In the genomic region with DNA sequence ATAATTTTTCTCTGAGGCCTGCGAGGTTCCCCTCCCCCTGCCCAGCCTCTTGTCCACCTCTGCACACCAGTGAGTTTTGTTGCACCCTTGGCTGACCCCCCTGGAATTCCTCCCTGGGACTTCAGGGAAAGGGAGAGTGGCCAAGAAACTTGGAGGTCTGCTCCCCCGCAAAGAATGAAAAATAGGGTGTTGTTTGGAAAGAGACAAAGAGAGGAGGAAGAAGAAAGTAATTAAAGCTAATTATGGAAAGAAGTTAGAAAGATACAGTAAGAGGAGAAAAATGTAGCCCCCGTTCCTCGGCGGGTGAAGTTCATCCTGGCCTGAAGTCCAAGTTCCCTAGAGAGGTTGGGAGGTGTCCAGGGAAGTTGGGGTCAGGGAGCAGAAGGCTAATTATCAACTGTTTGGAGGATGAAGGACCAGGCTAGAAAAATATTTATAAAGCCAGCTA, we compare ENCODE assay signal across 12 mouse cellular contexts.
DNase-seq lines count a peak whose midpoint lies in the region; ATAC-seq and TF ChIP-seq lines count a peak whose summit lies in the region.
"Had no signal": no experiment of that assay in that cellular context is flagged by ENCODE, and none has a peak within 500 bp of the region (broad histone marks: within the 10 kb centered on the region; RNA-seq: fewer than 3 reads in every experiment).

No protein-coding gene starts in this region.

- H3K4me3 ChIP-seq in heart, embryonic 16.5 days (ENCODE audit: low read length) = no peak overlapping the region
- no peak overlapping the region for H3K4me3 ChIP-seq in kidney, embryonic 14.5 days (ENCODE audit: low read length)
- no peak overlapping the region for H3K4me3 ChIP-seq in cerebellum, adult 2 months (replicated peaks; ENCODE audit: insufficient read depth, low read depth, low read length)
- H3K4me3 ChIP-seq: embryonic facial prominence, embryonic 12.5 days; forebrain, embryonic 13.5 days had no signal

- no peak for DNase-seq in heart, postnatal 25 days (ENCODE audit: low spot score)
- peak; percentile 74 for DNase-seq in NIH3T3 (ENCODE audit: low read depth)
- DNase-seq in lung, postnatal 36 days = peak; percentile 35
- DNase-seq in cerebellum, adult 18-20 months = no peak
- DNase-seq in cerebellum, adult 2 months = no peak
- DNase-seq in urinary bladder, postnatal 14 days (ENCODE audit: low spot score) = no peak
- DNase-seq: cerebellum, adult 9-11 months; gastrocnemius, postnatal 25 days had no signal

- peaks cover 3% of the 10 kb centered on the region for H3K4me1 ChIP-seq in heart, embryonic 16.5 days (ENCODE audit: control insufficient read depth, insufficient read depth, low read length)
- H3K4me1 ChIP-seq in kidney, embryonic 14.5 days (ENCODE audit: control insufficient read depth, insufficient read depth, low read length) = 0 out of 2 replicates have a peak, but pooled peaks cover 11% of the 10 kb centered on the region
- H3K4me1 ChIP-seq in cerebellum, adult 2 months (ENCODE audit: control insufficient read depth, insufficient read depth, low read length) = no peaks in the 10 kb centered on the region
- H3K4me1 ChIP-seq: embryonic facial prominence, embryonic 12.5 days; forebrain, embryonic 13.5 days had no signal

- no peaks in the 10 kb centered on the region for H3K9me3 ChIP-seq in heart, embryonic 16.5 days (replicated peaks; ENCODE audit: control insufficient read depth, low read length)
- H3K9me3 ChIP-seq in kidney, embryonic 14.5 days (ENCODE audit: control insufficient read depth, low read length) = no peaks in the 10 kb centered on the region
- H3K9me3 ChIP-seq: embryonic facial prominence, embryonic 12.5 days; forebrain, embryonic 13.5 days had no signal

- TF ChIP-seq CTCF in cerebellum, adult 2 months (IDR thresholded peaks at IDR 0.05; ENCODE audit: borderline replicate concordance, insufficient read depth, low read depth, low read length) = no peak

- H3K27me3 ChIP-seq in heart, embryonic 16.5 days (ENCODE audit: control insufficient read depth, insufficient read depth, low read length) = no peaks in the 10 kb centered on the region
- no peaks in the 10 kb centered on the region for H3K27me3 ChIP-seq in kidney, embryonic 14.5 days (ENCODE audit: control insufficient read depth, insufficient read depth, low read length)
- no peaks in the 10 kb centered on the region for H3K27me3 ChIP-seq in cerebellum, adult 2 months (ENCODE audit: control insufficient read depth, insufficient read depth, low read length)
- H3K27me3 ChIP-seq: embryonic facial prominence, embryonic 12.5 days; forebrain, embryonic 13.5 days had no signal

- intact Hi-C loops in heart, postnatal 25 days (cut with DNase I) = no loop called here

- no peak overlapping the region for H3K9ac ChIP-seq in heart, embryonic 16.5 days (ENCODE audit: low read length)
- no peak overlapping the region for H3K9ac ChIP-seq in kidney, embryonic 14.5 days (ENCODE audit: low read depth, low read length)
- H3K9ac ChIP-seq: embryonic facial prominence, embryonic 12.5 days; forebrain, embryonic 13.5 days had no signal

- TF ChIP-seq POLR2A in cerebellum, adult 2 months (IDR thresholded peaks at IDR 0.05; ENCODE audit: borderline replicate concordance, insufficient read depth, low read length) = no peak

- 56% methylated on average over 5 of the region's 5 CpGs for WGBS in heart, embryonic 16.5 days
- WGBS in kidney, embryonic 14.5 days = 20% methylated on average over 5 of the region's 5 CpGs
- 58% methylated on average over 5 of the region's 5 CpGs for WGBS in cerebellum, adult 2 months

- no peak overlapping the region for H3K4me2 ChIP-seq in heart, embryonic 16.5 days (ENCODE audit: low read depth, low read length)
- H3K4me2 ChIP-seq in kidney, embryonic 14.5 days (replicated peaks; ENCODE audit: low read depth, low read length) = no peak overlapping the region
- H3K4me2 ChIP-seq: embryonic facial prominence, embryonic 12.5 days; forebrain, embryonic 13.5 days had no signal

- peak; percentile 55; the same call in 1 of the 2 replicates for ATAC-seq in heart, embryonic 16.5 days (replicated peaks; ENCODE audit: extremely low read depth, insufficient read depth, low FRiP score)
- peak; percentile 75 for ATAC-seq in kidney, embryonic 14.5 days (ENCODE audit: low FRiP score, low TSS enrichment)
- ATAC-seq: forebrain, embryonic 13.5 days had no signal

- H3K36me3 ChIP-seq in heart, embryonic 16.5 days (ENCODE audit: control insufficient read depth, insufficient read depth) = no peaks in the 10 kb centered on the region
- no peaks in the 10 kb centered on the region for H3K36me3 ChIP-seq in kidney, embryonic 14.5 days (ENCODE audit: control insufficient read depth, insufficient read depth, low read length)
- H3K36me3 ChIP-seq: embryonic facial prominence, embryonic 12.5 days had no signal

- H3K27ac ChIP-seq in heart, embryonic 16.5 days (ENCODE audit: low read length) = peak overlapping the region; percentile 48
- H3K27ac ChIP-seq in kidney, embryonic 14.5 days (ENCODE audit: low read depth, low read length) = peak overlapping the region; percentile 91; the same call in 1 of the 2 replicates
- H3K27ac ChIP-seq in cerebellum, adult 2 months (ENCODE audit: insufficient read depth, low read length) = no peak overlapping the region
- H3K27ac ChIP-seq: embryonic facial prominence, embryonic 12.5 days; forebrain, embryonic 13.5 days had no signal

Comparison
In these comparisons a context has a peak if more than half of its experiments do, and no peak if none do; other contexts are left out.
1. DNase-seq: peak in NIH3T3 (single experiment) and lung, postnatal 36 days (single experiment); none in heart, postnatal 25 days (single experiment), cerebellum, adult 18-20 months (0 of 2), cerebellum, adult 2 months (0 of 2) and urinary bladder, postnatal 14 days (single experiment).